In the genomic region with DNA sequence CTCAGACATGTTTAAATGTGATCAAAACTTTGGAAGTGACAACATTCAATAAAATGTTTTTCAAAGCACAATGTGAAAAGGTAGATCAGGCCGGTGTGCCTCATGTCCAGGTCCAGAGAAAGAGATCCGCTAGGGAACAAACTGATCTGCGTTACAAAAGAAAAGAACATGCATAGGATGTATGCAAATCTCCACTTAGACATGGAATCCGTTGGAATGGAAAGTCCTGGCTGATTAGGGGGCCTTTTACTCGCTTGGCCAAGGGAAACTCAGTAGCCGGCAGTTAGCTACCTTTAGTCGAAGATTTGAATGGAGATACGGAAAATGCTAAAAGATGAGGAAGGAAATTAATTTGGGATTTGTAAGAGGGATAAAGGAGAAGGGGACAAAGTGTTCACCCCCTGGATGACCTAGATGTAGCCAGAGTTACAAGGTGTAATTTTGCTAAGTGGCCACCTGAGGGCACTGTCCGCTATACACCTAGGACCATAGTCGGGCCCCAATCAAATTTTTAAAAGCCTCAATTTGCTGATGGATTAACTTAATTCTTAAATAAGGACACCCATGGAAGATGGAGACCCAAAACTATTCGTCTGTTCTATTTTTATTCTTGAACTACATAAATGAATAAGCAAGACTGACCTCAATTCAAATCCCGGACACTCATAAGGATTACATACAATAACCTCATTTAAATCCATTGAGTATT, we compare ENCODE assay signal across 10 mouse cellular contexts.
A peak's percentile ranks its signal among the peaks of the same experiment; 100 is the strongest.
DNase-seq lines count a peak whose midpoint lies in the region; ATAC-seq and TF ChIP-seq lines count a peak whose summit lies in the region.
"Had no signal": no experiment of that assay in that cellular context is flagged by ENCODE, and none has a peak within 500 bp of the region (broad histone marks: within the 10 kb centered on the region; RNA-seq: fewer than 3 reads in every experiment).

No protein-coding gene starts in this region.

- no peaks in the 10 kb centered on the region for H3K9me3 ChIP-seq in hindbrain, embryonic 12.5 days (replicated peaks)
- H3K9me3 ChIP-seq in hindbrain, embryonic 16.5 days (ENCODE audit: control insufficient read depth, low read length): no peaks in the 10 kb centered on the region
- no peaks in the 10 kb centered on the region for H3K9me3 ChIP-seq in forebrain, embryonic 12.5 days
- no peaks in the 10 kb centered on the region for H3K9me3 ChIP-seq in midbrain, postnatal 0 days (ENCODE audit: low read length)
- H3K9me3 ChIP-seq: embryonic facial prominence, embryonic 12.5 days; liver, embryonic 13.5 days had no signal

- no peak overlapping the region for H3K27ac ChIP-seq in hindbrain, embryonic 12.5 days
- H3K27ac ChIP-seq in hindbrain, embryonic 16.5 days (ENCODE audit: low read depth, low read length): no peak overlapping the region
- H3K27ac ChIP-seq in forebrain, embryonic 12.5 days: no peak overlapping the region
- H3K27ac ChIP-seq in midbrain, postnatal 0 days (ENCODE audit: low read depth, low read length): peak overlapping the region; percentile 73; the same call in 1 of the 2 replicates
- H3K27ac ChIP-seq: embryonic facial prominence, embryonic 12.5 days; liver, embryonic 13.5 days had no signal

- intact Hi-C loops in gastrocnemius, postnatal 14 days (cut with DNase I; ENCODE audit: low total_unique reads): no loop called here

- DNase-seq in CD4-positive, CD25-positive, alpha-beta regulatory T cell, adult 2 months (ENCODE audit: low read depth, low spot score): peak; percentile 17
- DNase-seq in adrenal gland, postnatal 36 days: peak; percentile 8
- peak; percentile 72 for DNase-seq in midbrain, postnatal 0 days (ENCODE audit: low spot score)
- DNase-seq in layer of hippocampus, adult 8-10 months (ENCODE audit: low spot score in 2 of 2): no peak
- no peak for DNase-seq in gastrocnemius, postnatal 14 days
- DNase-seq: liver, embryonic 13.5 days had no signal

- H3K4me2 ChIP-seq in hindbrain, embryonic 12.5 days (replicated peaks): no peak overlapping the region
- H3K4me2 ChIP-seq in hindbrain, embryonic 16.5 days (ENCODE audit: low read length): no peak overlapping the region
- no peak overlapping the region for H3K4me2 ChIP-seq in forebrain, embryonic 12.5 days
- H3K4me2 ChIP-seq in midbrain, postnatal 0 days (ENCODE audit: low read depth, low read length, poor library complexity, severe bottlenecking): no peak overlapping the region
- H3K4me2 ChIP-seq: liver, embryonic 13.5 days had no signal

- H3K36me3 ChIP-seq in hindbrain, embryonic 12.5 days: no peaks in the 10 kb centered on the region
- H3K36me3 ChIP-seq in hindbrain, embryonic 16.5 days (ENCODE audit: control insufficient read depth, insufficient read depth, low read length): 0 out of 2 replicates have a peak, but pooled peaks cover 5% of the 10 kb centered on the region
- H3K36me3 ChIP-seq in forebrain, embryonic 12.5 days (replicated peaks): no peaks in the 10 kb centered on the region
- peaks cover 5% of the 10 kb centered on the region for H3K36me3 ChIP-seq in midbrain, postnatal 0 days (ENCODE audit: insufficient read depth, low read length)
- H3K36me3 ChIP-seq: embryonic facial prominence, embryonic 12.5 days; liver, embryonic 13.5 days had no signal

- no peak overlapping the region for H3K4me3 ChIP-seq in hindbrain, embryonic 12.5 days
- no peak overlapping the region for H3K4me3 ChIP-seq in hindbrain, embryonic 16.5 days (ENCODE audit: low read length)
- H3K4me3 ChIP-seq in forebrain, embryonic 12.5 days (replicated peaks): no peak overlapping the region
- no peak overlapping the region for H3K4me3 ChIP-seq in midbrain, postnatal 0 days (ENCODE audit: low read depth, low read length)
- H3K4me3 ChIP-seq: embryonic facial prominence, embryonic 12.5 days; liver, embryonic 13.5 days had no signal

- WGBS in hindbrain, embryonic 12.5 days: 40% methylated on average over 12 of the region's 12 CpGs
- 44% methylated on average over 12 of the region's 12 CpGs for WGBS in hindbrain, embryonic 16.5 days
- WGBS in forebrain, embryonic 12.5 days: 34% methylated on average over 12 of the region's 12 CpGs
- 39% methylated on average over 12 of the region's 12 CpGs for WGBS in midbrain, postnatal 0 days

- H3K4me1 ChIP-seq in hindbrain, embryonic 12.5 days: 0 out of 2 replicates have a peak, but pooled peaks cover 3% of the 10 kb centered on the region
- H3K4me1 ChIP-seq in hindbrain, embryonic 16.5 days (ENCODE audit: control insufficient read depth, insufficient read depth, low read depth, low read length): peaks cover 2% of the 10 kb centered on the region; the same call in 1 of the 2 replicates
- peaks cover 16% of the 10 kb centered on the region for H3K4me1 ChIP-seq in forebrain, embryonic 12.5 days
- no peaks in the 10 kb centered on the region for H3K4me1 ChIP-seq in midbrain, postnatal 0 days (ENCODE audit: insufficient read depth, low read length)
- H3K4me1 ChIP-seq: embryonic facial prominence, embryonic 12.5 days; liver, embryonic 13.5 days had no signal

- peak; percentile 53 for ATAC-seq in hindbrain, embryonic 12.5 days (ENCODE audit: low FRiP score)
- ATAC-seq in hindbrain, embryonic 16.5 days: no peak; the same call in 1 of the 2 replicates
- ATAC-seq in forebrain, embryonic 12.5 days (ENCODE audit: low FRiP score): peak; percentile 40; the same call in 1 of the 2 replicates
- ATAC-seq in midbrain, postnatal 0 days (ENCODE audit: low FRiP score): peak; percentile 45; the same call in 1 of the 2 replicates

- peak; percentile 75 for TF ChIP-seq CTCF in midbrain, postnatal 0 days (IDR thresholded peaks at IDR 0.05)

- H3K9ac ChIP-seq in hindbrain, embryonic 12.5 days: no peak overlapping the region
- no peak overlapping the region for H3K9ac ChIP-seq in hindbrain, embryonic 16.5 days (ENCODE audit: low read depth, low read length)
- no peak overlapping the region for H3K9ac ChIP-seq in forebrain, embryonic 12.5 days
- no peak overlapping the region for H3K9ac ChIP-seq in midbrain, postnatal 0 days (replicated peaks; ENCODE audit: low read length, poor library complexity, severe bottlenecking)
- H3K9ac ChIP-seq: embryonic facial prominence, embryonic 12.5 days; liver, embryonic 13.5 days had no signal

- H3K27me3 ChIP-seq in hindbrain, embryonic 12.5 days: no peaks in the 10 kb centered on the region
- H3K27me3 ChIP-seq in hindbrain, embryonic 16.5 days (replicated peaks; ENCODE audit: control insufficient read depth, insufficient read depth, low read length): no peaks in the 10 kb centered on the region
- H3K27me3 ChIP-seq in forebrain, embryonic 12.5 days: 0 out of 2 replicates have a peak, but pooled peaks cover 3% of the 10 kb centered on the region
- no peaks in the 10 kb centered on the region for H3K27me3 ChIP-seq in midbrain, postnatal 0 days (ENCODE audit: insufficient read depth, low read length)
- H3K27me3 ChIP-seq: liver, embryonic 13.5 days had no signal

Comparison
In these comparisons a context has a peak if more than half of its experiments do, and no peak if none do; other contexts are left out.
1. DNase-seq: peak in CD4-positive, CD25-positive, alpha-beta regulatory T cell, adult 2 months (single experiment), adrenal gland, postnatal 36 days (2 of 2) and midbrain, postnatal 0 days (single experiment); none in layer of hippocampus, adult 8-10 months (0 of 2) and gastrocnemius, postnatal 14 days (single experiment).